Mouse (Mus musculus) limb, embryonic 12.5 days (tissue): ENCODE measurements at regions not wholly inside any gene's neighbourhood (a gene's known extent, or its start where the extent isn't known, plus 50 kb on each side); places are given as distances from the start of the nearest gene placed in this dataset.

Experiments
- ATAC-seq: fragments of 200-750 bp; cut with Nextera tagmentation; 2 replicates; pipeline ENCODE4 v1.8.0; 2017; ENCODE audit warnings: low read depth, moderate TSS enrichment; ENCODE audit not compliant: insufficient number of reproducible peaks, insufficient read depth, low FRiP score, low TSS enrichment
- H3K27ac ChIP-seq: fragments of 300-500 bp; sonication (generic); 2 replicates; pipeline ENCODE4 v1.5.1; 2016; ENCODE audit warnings: mild to moderate bottlenecking, moderate library complexity
- H3K27me3 ChIP-seq: fragments of 300-500 bp; sonication (generic); 2 replicates; pipeline ENCODE4 v1.6.1; 2016; ENCODE audit warnings: mild to moderate bottlenecking, moderate library complexity
- H3K36me3 ChIP-seq: fragments of 300-500 bp; sonication (generic); 2 replicates; pipeline ENCODE4 v1.6.1; 2016; ENCODE audit warnings: mild to moderate bottlenecking, moderate library complexity
- H3K4me1 ChIP-seq: fragments of 300-500 bp; sonication (generic); replicated peaks from 2 replicates; pipeline ENCODE4 v1.6.1; 2016
- H3K4me2 ChIP-seq: fragments of 300-500 bp; sonication (generic); 2 replicates; pipeline ENCODE4 v1.6.1; 2016; ENCODE audit warnings: mild to moderate bottlenecking, moderate library complexity
- H3K4me3 ChIP-seq: fragments of 300-500 bp; sonication (generic); replicated peaks from 2 replicates; pipeline ENCODE4 v1.5.1; 2016; ENCODE audit warnings: mild to moderate bottlenecking
- H3K9ac ChIP-seq: fragments of 300-500 bp; sonication (generic); replicated peaks from 2 replicates; pipeline ENCODE4 v1.6.1; 2016; ENCODE audit warnings: mild to moderate bottlenecking, moderate library complexity
- H3K9me3 ChIP-seq: fragments of 300-500 bp; sonication (generic); 2 replicates; pipeline ENCODE4 v1.6.1; 2016; ENCODE audit warnings: mild to moderate bottlenecking, moderate library complexity
- WGBS: fragments of 180-500 bp; shearing (Covaris S2); methylation state at CpG from one replicate; pipeline ENCODE4 v1.1.7; 2016; 5-methylcytosine and 5-hydroxymethylcytosine counted together

DNA sequence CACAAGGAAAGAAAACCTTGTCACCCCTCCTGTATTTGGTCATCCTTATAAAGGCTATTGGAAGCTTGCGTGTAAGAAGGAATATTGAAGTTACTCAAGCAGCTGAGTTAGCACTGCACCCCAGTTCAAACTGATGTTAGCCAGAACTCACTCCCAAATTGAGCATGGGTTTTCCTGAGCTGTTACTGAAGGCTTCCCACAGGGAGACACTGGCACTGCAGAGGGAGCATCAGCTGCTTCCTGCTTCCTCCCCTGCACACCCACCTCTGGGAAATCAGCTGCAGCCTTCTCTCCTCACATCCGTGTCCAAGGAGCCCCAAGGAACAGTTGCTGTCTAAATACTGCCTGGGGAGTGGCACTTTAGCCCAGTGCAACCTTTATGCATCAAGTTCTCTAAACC lies 163.2 kb upstream of the 1700066M21Rik start:
- 57% methylated on average over 2 of the region's 2 CpGs for WGBS
- Histone ChIP-seq H3K9ac (no peak overlapping the region), H3K9me3 (no peaks in the 10 kb centered on the region), H3K27ac (no peak overlapping the region), H3K4me1 (peaks cover 18% of the 10 kb centered on the region), H3K4me2 (no peak overlapping the region), H3K4me3 (no peak overlapping the region), H3K27me3 (peaks cover 13% of the 10 kb centered on the region), H3K36me3 (no peaks in the 10 kb centered on the region)
- ATAC-seq, result no peak

DNA sequence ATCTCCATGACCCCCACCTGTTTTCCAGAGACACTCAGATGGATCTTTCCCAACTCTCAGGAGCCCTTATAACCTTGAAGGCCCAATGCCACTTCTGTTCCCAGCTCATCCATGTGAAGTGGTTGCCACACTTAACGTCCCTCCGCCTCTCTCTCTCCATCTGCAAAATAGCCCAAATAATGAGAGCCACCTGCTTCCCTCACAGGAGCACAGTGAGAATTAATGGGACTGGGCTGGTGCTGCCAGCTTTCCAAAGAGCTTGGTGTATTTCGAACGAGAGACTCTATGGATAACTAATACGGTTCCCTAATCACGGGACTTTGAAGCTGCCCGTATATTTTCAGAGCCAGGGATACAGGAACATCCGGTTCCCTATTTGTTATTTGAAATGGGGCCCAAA lies 159.8 kb upstream of the 1700066M21Rik start:
- ATAC-seq, result no peak
- 42% methylated on average over 8 of the region's 8 CpGs for WGBS

DNA sequence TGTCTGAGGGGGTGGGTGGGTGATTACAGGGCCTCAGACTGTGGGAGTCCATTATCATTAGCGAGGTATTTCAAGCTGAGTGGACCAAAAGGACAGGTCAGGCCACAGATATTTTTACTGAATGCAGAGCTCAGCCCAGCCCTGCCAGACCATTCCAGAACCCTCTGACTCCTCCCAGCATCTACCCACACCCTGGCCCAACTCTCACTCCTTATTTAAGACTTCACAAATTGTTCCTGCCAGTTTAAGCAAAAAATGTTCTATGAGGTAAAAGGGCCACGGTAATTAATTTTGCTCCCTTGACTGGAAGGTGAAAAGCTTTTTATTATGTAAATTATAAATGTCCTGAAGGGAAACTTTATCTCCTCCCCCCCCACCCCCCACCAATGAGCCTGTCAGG lies 159.3 kb upstream of the 1700066M21Rik start:
- Histone ChIP-seq H3K36me3 (no peaks in the 10 kb centered on the region), H3K9me3 (no peaks in the 10 kb centered on the region), H3K4me3 (no peak overlapping the region), H3K4me2 (no peak overlapping the region), H3K9ac (no peak overlapping the region), H3K4me1 (peaks cover 18% of the 10 kb centered on the region), H3K27me3 (peaks cover 8% of the 10 kb centered on the region), H3K27ac (no peak overlapping the region)
- ATAC-seq, result 0 out of 2 replicates have a peak, but pooled peaks have one; percentile 58
- WGBS, result 43% methylated on average over 2 of the region's 2 CpGs

More for the DNA sequence above, 159.8 kb upstream of the 1700066M21Rik start:
- peaks cover 18% of the 10 kb centered on the region for H3K4me1 ChIP-seq
- H3K4me2 ChIP-seq, result no peak overlapping the region
- H3K4me3 ChIP-seq, result no peak overlapping the region
- no peaks in the 10 kb centered on the region for H3K9me3 ChIP-seq
- H3K36me3 ChIP-seq, result no peaks in the 10 kb centered on the region
- no peak overlapping the region for H3K27ac ChIP-seq
- H3K9ac ChIP-seq, result no peak overlapping the region
- H3K27me3 ChIP-seq, result peaks cover 8% of the 10 kb centered on the region

DNA sequence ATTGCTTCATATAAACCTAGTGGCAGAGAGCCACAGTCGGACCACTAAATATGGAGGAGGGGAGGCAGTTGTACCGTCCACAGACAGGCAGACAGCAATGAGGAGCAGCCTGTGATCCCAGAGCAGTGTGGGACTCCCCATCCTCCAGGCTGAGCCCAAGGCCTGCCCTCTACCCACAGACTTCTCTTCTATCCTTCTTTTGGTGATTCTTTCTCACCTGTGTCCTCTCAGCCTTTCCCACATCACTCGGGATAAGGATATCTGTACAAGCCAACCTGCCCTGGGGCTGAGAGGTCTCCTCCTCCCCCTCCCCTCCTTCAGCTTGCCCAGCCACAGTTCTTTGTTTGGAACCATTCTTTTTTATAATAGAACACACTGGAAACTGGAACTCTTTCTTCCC lies 158.8 kb upstream of the 1700066M21Rik start:
- peaks cover 13% of the 10 kb centered on the region for H3K4me1 ChIP-seq
- H3K4me3 ChIP-seq, result no peak overlapping the region
- H3K27me3 ChIP-seq, result peaks cover 8% of the 10 kb centered on the region
- H3K27ac ChIP-seq, result no peak overlapping the region
- no peak overlapping the region for H3K4me2 ChIP-seq
- ATAC-seq, result no peak
- no peaks in the 10 kb centered on the region for H3K36me3 ChIP-seq
- no peak overlapping the region for H3K9ac ChIP-seq
- no peaks in the 10 kb centered on the region for H3K9me3 ChIP-seq
- WGBS, result 41% methylated on average over 3 of the region's 3 CpGs

DNA sequence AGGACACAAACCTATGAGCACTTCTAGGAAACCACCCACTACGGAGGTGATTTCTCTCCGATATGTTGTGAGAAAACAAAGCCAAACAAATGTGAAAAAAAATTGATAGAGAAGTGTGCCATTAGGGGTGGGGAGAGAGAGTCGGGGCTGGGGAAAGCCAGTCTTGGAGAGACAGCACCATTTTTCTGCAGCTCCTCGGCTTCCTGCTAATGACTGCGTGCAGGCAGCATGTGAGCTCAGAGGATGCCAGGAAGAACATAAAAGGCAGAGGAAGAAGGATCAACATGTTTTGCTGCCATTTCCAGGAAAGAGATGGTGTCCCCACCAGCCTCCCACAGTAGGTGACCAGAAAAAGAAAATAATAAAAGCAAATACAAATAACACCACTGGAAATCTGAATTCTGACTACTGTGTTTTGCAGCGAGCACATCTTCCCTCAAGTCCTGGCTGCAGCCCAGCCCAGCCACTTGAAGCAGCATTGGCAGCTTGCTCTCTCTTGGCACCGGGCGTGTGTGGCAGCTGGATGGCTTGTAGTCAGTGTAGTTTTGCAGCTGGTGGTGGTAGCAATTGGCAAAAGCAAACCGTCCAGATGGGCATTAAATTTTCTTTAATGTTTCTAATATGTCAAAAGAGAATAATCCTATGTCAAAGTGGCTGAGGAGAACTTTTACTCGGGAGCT lies 152.9 kb upstream of the 1700066M21Rik start:
- Histone ChIP-seq H3K9ac (no peak overlapping the region), H3K27me3 (no peaks in the 10 kb centered on the region), H3K9me3 (no peaks in the 10 kb centered on the region), H3K4me2 (no peak overlapping the region), H3K4me1 (no peaks in the 10 kb centered on the region), H3K27ac (no peak overlapping the region), H3K4me3 (no peak overlapping the region), H3K36me3 (no peaks in the 10 kb centered on the region)
- 82% methylated on average over 10 of the region's 10 CpGs for WGBS
- ATAC-seq, result no peak

DNA sequence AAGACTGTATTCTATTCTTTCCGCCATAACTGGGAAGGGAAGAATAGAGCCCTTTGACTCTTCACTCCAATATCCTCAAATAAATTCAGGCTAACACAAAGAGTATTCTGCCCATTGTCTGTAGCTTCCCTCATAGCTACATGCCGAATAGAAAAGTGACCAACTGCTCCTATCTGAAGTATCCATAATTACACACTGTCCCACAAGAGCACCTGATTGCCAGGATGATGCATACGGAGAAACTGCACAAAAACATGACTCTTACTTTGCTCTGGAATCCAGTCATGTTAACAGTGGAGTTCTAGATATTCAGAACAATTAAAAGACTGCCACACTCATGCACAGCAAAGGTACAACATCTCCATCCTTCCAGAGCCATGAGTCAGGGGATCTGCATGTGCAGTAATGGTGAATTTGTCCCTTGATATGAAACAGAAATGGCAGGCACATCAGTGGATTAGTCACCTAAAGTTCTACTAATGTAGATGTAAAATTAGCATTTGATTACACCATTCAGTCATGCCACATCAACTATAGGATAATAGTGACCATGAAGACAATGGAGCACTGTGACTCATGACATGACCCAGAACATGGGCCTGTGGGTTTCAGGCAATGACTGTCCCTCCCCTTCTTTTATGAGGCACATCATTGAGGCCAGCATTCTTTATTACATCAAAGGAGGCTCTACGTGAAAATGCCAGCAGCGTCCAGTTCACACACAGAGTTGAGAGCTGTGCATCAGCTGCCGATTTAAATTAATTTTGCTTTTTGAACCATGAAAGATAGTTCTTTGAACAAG lies 133.6 kb upstream of the 1700066M21Rik start:
- no peak for ATAC-seq
- H3K9ac ChIP-seq, result no peak overlapping the region

DNA sequence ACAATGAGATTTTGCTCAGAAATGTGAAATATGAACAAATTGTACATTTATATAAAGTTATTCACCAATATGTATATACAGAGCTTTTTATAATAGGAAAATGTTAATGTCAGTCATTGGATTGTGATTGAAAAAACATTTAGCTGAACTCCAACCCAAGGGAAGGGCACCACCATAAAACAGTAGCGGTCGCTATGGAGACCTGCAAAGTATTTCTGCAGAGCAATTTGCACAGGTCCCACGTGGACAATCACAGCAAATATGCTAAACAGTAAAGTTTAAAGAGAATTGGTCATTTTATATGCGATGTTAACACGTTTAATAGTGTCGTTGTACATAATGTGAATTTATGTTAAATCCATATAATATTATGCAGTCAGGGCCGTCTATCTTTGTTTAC lies 117.8 kb upstream of the 1700066M21Rik start:
- 58% methylated on average over 7 of the region's 7 CpGs for WGBS
- no peak overlapping the region for H3K4me3 ChIP-seq
- H3K27me3 ChIP-seq, result peaks cover 11% of the 10 kb centered on the region; the same call in 1 of the 2 replicates
- no peak overlapping the region for H3K27ac ChIP-seq
- ATAC-seq, result 0 out of 2 replicates have a peak, but pooled peaks have one; percentile 15
- H3K36me3 ChIP-seq, result no peaks in the 10 kb centered on the region
- no peak overlapping the region for H3K9ac ChIP-seq
- no peaks in the 10 kb centered on the region for H3K9me3 ChIP-seq
- no peak overlapping the region for H3K4me2 ChIP-seq
- H3K4me1 ChIP-seq, result peaks cover 4% of the 10 kb centered on the region; the same call in 1 of the 2 replicates

More for the DNA sequence above, 133.6 kb upstream of the 1700066M21Rik start:
- H3K27ac ChIP-seq, result no peak overlapping the region
- no peaks in the 10 kb centered on the region for H3K4me1 ChIP-seq
- H3K9me3 ChIP-seq, result no peaks in the 10 kb centered on the region
- no peak overlapping the region for H3K4me2 ChIP-seq
- H3K27me3 ChIP-seq, result no peaks in the 10 kb centered on the region
- H3K36me3 ChIP-seq, result no peaks in the 10 kb centered on the region
- no peak overlapping the region for H3K4me3 ChIP-seq
- WGBS, result 76% methylated on average over 6 of the region's 6 CpGs

DNA sequence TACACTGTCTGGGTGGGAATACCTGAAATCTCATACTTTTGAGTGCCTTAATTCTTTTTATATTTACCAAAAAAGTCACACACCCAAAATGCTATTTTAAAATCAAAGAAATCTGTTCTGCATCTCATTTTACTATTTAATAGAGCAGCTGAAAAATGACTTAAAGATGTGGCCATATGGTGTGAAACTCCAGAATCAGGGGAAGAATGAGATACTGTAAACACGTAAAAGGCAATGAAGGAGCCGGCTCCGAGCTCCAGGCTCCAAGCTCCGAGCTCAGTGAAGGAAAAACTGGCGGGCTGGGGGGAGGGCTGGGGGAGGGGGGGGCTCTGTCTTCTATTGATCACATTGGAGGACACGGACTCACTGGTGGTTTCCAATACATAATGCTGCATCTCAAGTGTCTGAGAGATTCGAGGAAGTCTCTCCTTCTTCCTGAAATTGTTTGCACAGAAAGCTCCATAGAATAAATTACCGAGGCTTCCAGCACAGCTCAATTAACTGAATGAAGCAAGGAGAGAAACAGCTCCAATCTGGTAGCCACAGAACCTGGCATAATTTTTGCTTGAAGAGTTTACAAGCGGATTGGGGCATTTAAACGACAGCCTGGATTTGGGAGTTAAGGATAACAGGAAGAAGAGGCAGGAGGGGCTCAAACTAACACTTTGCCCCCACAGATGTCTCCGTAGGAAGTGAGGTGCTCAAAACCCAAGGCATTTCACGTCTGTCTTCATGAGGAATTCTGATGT lies 112.2 kb upstream of the 1700066M21Rik start:
- Histone ChIP-seq H3K4me2 (0 out of 2 replicates have a peak overlapping the region, but pooled peaks have one; percentile 26), H3K27me3 (peaks cover 18% of the 10 kb centered on the region), H3K9ac (no peak overlapping the region), H3K4me1 (peaks cover 29% of the 10 kb centered on the region), H3K4me3 (no peak overlapping the region), H3K9me3 (no peaks in the 10 kb centered on the region), H3K36me3 (no peaks in the 10 kb centered on the region), H3K27ac (no peak overlapping the region)
- 19% methylated on average over 12 of the region's 12 CpGs for WGBS
- no peak for ATAC-seq

DNA sequence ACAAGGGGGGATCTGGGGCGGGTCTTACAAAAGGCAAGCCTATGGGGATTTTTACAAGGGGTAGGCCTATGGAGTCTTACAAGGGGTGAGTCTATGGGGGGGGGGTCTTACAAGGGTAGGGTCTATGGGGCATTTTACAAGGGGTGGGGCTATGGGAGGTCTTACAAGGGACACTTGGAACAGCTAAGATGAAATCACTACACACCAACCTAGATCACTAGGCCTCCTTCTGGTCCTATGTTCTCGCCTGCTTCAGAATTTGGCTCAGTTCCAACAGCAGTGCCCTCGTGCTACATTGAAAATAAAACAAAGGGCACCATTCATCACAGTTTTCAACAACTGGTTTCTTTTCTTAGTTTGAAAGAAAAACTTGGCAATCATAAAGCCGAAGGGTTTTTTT lies 110.7 kb upstream of the 1700066M21Rik start:
- no peak overlapping the region for H3K9ac ChIP-seq
- H3K4me1 ChIP-seq, result peaks cover 29% of the 10 kb centered on the region
- no peak overlapping the region for H3K27ac ChIP-seq
- H3K4me2 ChIP-seq, result no peak overlapping the region
- peak; percentile 64 for ATAC-seq
- H3K27me3 ChIP-seq, result peaks cover 20% of the 10 kb centered on the region
- no peak overlapping the region for H3K4me3 ChIP-seq
- 43% methylated on average over 4 of the region's 4 CpGs for WGBS
- H3K36me3 ChIP-seq, result no peaks in the 10 kb centered on the region
- H3K9me3 ChIP-seq, result no peaks in the 10 kb centered on the region

DNA sequence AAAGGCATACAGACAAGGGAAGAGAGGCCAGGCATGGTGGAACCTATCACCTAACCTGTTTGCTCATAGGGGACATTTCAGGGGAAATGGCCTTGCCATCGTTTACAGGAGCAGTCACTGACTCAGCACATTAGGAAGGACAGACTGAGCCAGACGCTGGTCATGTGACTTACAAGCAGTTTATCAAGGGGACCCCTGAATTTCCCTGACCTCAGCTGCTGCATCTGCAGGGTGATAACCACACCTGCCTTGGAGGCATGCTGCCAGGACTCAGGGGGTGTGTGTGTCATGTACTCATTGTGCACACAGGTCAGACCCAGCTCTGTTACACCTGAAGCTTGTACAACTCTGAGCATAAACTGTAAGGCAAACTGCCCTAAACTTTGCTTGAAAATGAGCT lies 109.6 kb upstream of the 1700066M21Rik start:
- no peak for ATAC-seq
- H3K27ac ChIP-seq, result no peak overlapping the region
- H3K4me1 ChIP-seq, result peaks cover 31% of the 10 kb centered on the region
- no peak overlapping the region for H3K4me2 ChIP-seq
- H3K27me3 ChIP-seq, result peaks cover 18% of the 10 kb centered on the region
- no peaks in the 10 kb centered on the region for H3K36me3 ChIP-seq
- no peak overlapping the region for H3K9ac ChIP-seq
- no peak overlapping the region for H3K4me3 ChIP-seq
- no peaks in the 10 kb centered on the region for H3K9me3 ChIP-seq
- WGBS, result 51% methylated on average over 2 of the region's 2 CpGs
